ENCODE assay signal across 17 mouse cellular contexts in the genomic region with DNA sequence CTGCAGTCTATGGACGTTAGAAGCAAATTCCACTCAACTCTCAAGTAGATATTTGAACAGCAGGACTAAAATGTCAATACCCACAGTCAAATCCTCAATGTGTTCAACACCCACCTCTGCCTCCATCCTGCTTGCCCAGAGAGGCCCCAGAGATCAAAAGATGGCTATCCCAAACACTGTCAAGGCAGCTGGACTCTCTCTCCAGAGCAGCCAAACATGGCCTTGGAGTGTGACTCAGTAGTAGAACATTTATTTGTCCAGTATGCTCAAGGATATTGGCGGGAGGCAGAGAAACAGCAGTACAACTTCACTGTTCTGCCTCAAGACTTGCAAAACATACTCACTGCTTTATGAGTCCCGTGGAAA. TPM values are rescaled to one million over a fixed set of nuclear protein-coding genes. Genes with fewer than 3 reads are reported as not detected.
A peak's percentile ranks its signal among the peaks of the same experiment; 100 is the strongest.
DNase-seq lines count a peak whose midpoint lies in the region; ATAC-seq and TF ChIP-seq lines count a peak whose summit lies in the region.
"Had no signal": no experiment of that assay in that cellular context is flagged by ENCODE, and none has a peak within 500 bp of the region (broad histone marks: within the 10 kb centered on the region; RNA-seq: fewer than 3 reads in every experiment).

No protein-coding gene starts in this region.

- H3K4me1 ChIP-seq in hindbrain, embryonic 13.5 days (replicated peaks): peaks cover 5% of the 10 kb centered on the region; the same call in 1 of the 2 replicates
- peaks cover 4% of the 10 kb centered on the region; the same call in 1 of the 2 replicates for H3K4me1 ChIP-seq in hindbrain, embryonic 12.5 days
- peaks cover 5% of the 10 kb centered on the region; the same call in 1 of the 2 replicates for H3K4me1 ChIP-seq in midbrain, embryonic 16.5 days (ENCODE audit: control insufficient read depth, insufficient read depth, low read length)
- no peaks in the 10 kb centered on the region for H3K4me1 ChIP-seq in midbrain, embryonic 10.5 days
- H3K4me1 ChIP-seq in hindbrain, postnatal 0 days (ENCODE audit: insufficient read depth, low read length): no peaks in the 10 kb centered on the region; the same call in 1 of the 2 replicates

- H3K27ac ChIP-seq in hindbrain, embryonic 13.5 days: 0 out of 2 replicates have a peak overlapping the region, but pooled peaks have one; percentile 70
- H3K27ac ChIP-seq in hindbrain, embryonic 12.5 days: no peak overlapping the region
- H3K27ac ChIP-seq in midbrain, embryonic 16.5 days (ENCODE audit: low read length): peak overlapping the region; percentile 28; the same call in 1 of the 2 replicates
- H3K27ac ChIP-seq in midbrain, embryonic 10.5 days (replicated peaks): no peak overlapping the region
- H3K27ac ChIP-seq in hindbrain, postnatal 0 days: peak overlapping the region; percentile 77
- H3K27ac ChIP-seq: forebrain, embryonic 15.5 days had no signal

- H3K4me3 ChIP-seq in hindbrain, embryonic 13.5 days: no peak overlapping the region
- H3K4me3 ChIP-seq in hindbrain, embryonic 12.5 days: no peak overlapping the region
- H3K4me3 ChIP-seq in midbrain, embryonic 16.5 days (ENCODE audit: low read depth, low read length): no peak overlapping the region
- no peak overlapping the region for H3K4me3 ChIP-seq in midbrain, embryonic 10.5 days
- no peak overlapping the region for H3K4me3 ChIP-seq in hindbrain, postnatal 0 days (ENCODE audit: low read length)
- H3K4me3 ChIP-seq: forebrain, embryonic 15.5 days had no signal

- no peaks in the 10 kb centered on the region for H3K9me3 ChIP-seq in hindbrain, embryonic 13.5 days
- no peaks in the 10 kb centered on the region for H3K9me3 ChIP-seq in hindbrain, embryonic 12.5 days (replicated peaks)
- H3K9me3 ChIP-seq in midbrain, embryonic 16.5 days (replicated peaks; ENCODE audit: control insufficient read depth, low read length, poor library complexity, severe bottlenecking): no peaks in the 10 kb centered on the region
- no peaks in the 10 kb centered on the region for H3K9me3 ChIP-seq in midbrain, embryonic 10.5 days (replicated peaks)
- no peaks in the 10 kb centered on the region for H3K9me3 ChIP-seq in hindbrain, postnatal 0 days (ENCODE audit: low read length)
- H3K9me3 ChIP-seq: forebrain, embryonic 15.5 days; G1E had no signal

- no peaks in the 10 kb centered on the region for H3K27me3 ChIP-seq in hindbrain, embryonic 13.5 days
- no peaks in the 10 kb centered on the region for H3K27me3 ChIP-seq in hindbrain, embryonic 12.5 days
- H3K27me3 ChIP-seq in midbrain, embryonic 16.5 days (ENCODE audit: control insufficient read depth, insufficient read depth, low read depth, low read length): no peaks in the 10 kb centered on the region
- H3K27me3 ChIP-seq in midbrain, embryonic 10.5 days (ENCODE audit: low read depth, poor library complexity, severe bottlenecking): no peaks in the 10 kb centered on the region
- no peaks in the 10 kb centered on the region for H3K27me3 ChIP-seq in hindbrain, postnatal 0 days (ENCODE audit: insufficient read depth, low read length)
- H3K27me3 ChIP-seq: forebrain, embryonic 15.5 days had no signal

- no peak for ATAC-seq in hindbrain, embryonic 13.5 days (ENCODE audit: low FRiP score)
- no peak for ATAC-seq in hindbrain, embryonic 12.5 days (ENCODE audit: low FRiP score)
- ATAC-seq in midbrain, embryonic 16.5 days: no peak
- no peak for ATAC-seq in hindbrain, postnatal 0 days
- ATAC-seq in megakaryocyte-erythroid progenitor cell, adult 5-6 weeks (replicated peaks; ENCODE audit: low FRiP score, low TSS enrichment, poor library complexity, severe bottlenecking): no peak
- ATAC-seq: forebrain, embryonic 15.5 days had no signal

- no peak overlapping the region for H3K9ac ChIP-seq in hindbrain, embryonic 13.5 days
- no peak overlapping the region for H3K9ac ChIP-seq in hindbrain, embryonic 12.5 days
- no peak overlapping the region for H3K9ac ChIP-seq in midbrain, embryonic 16.5 days (ENCODE audit: low read depth, low read length)
- no peak overlapping the region for H3K9ac ChIP-seq in hindbrain, postnatal 0 days (replicated peaks; ENCODE audit: low read length)
- H3K9ac ChIP-seq: forebrain, embryonic 15.5 days had no signal

- no peak overlapping the region for H3K4me2 ChIP-seq in hindbrain, embryonic 13.5 days
- no peak overlapping the region for H3K4me2 ChIP-seq in hindbrain, embryonic 12.5 days (replicated peaks)
- no peak overlapping the region for H3K4me2 ChIP-seq in midbrain, embryonic 16.5 days (ENCODE audit: low read length)
- H3K4me2 ChIP-seq in hindbrain, postnatal 0 days (ENCODE audit: low read depth, low read length): no peak overlapping the region
- H3K4me2 ChIP-seq: forebrain, embryonic 15.5 days; liver, embryonic 11.5 days had no signal

- intact Hi-C loops in left cerebral cortex, postnatal 14 days (cut with DNase I): no loop called here

- H3K36me3 ChIP-seq in hindbrain, embryonic 13.5 days: no peaks in the 10 kb centered on the region
- no peaks in the 10 kb centered on the region for H3K36me3 ChIP-seq in hindbrain, embryonic 12.5 days
- H3K36me3 ChIP-seq in midbrain, embryonic 16.5 days (ENCODE audit: control insufficient read depth, insufficient read depth, low read length): no peaks in the 10 kb centered on the region
- H3K36me3 ChIP-seq in midbrain, embryonic 10.5 days: no peaks in the 10 kb centered on the region
- no peaks in the 10 kb centered on the region for H3K36me3 ChIP-seq in hindbrain, postnatal 0 days (ENCODE audit: insufficient read depth, low read length)
- H3K36me3 ChIP-seq: forebrain, embryonic 15.5 days; G1E had no signal

- DNase-seq in midbrain, embryonic 10.5 days (ENCODE audit: low spot score): no peak
- peak; percentile 50 for DNase-seq in adrenal gland, postnatal 10 days
- no peak for DNase-seq in hindbrain, postnatal 0 days (ENCODE audit: low spot score)
- no peak for DNase-seq in left cerebral cortex, postnatal 14 days (ENCODE audit: low spot score in 2 of 2)
- DNase-seq: cerebellum, postnatal 36 days; kidney, adult 8-10 months; lung, postnatal 36 days; midbrain, embryonic 14.5 days; right cerebral cortex, postnatal 25 days; thymus, adult 18-20 months had no signal

- TF ChIP-seq CTCF in hindbrain, postnatal 0 days (IDR thresholded peaks at IDR 0.05; ENCODE audit: low read depth): no peak

- 82% methylated on average over 3 of the region's 3 CpGs for WGBS in hindbrain, embryonic 13.5 days
- WGBS in hindbrain, embryonic 12.5 days: 81% methylated on average over 3 of the region's 3 CpGs
- 76% methylated on average over 3 of the region's 3 CpGs for WGBS in midbrain, embryonic 16.5 days
- WGBS in midbrain, embryonic 10.5 days: 78% methylated on average over 3 of the region's 3 CpGs
- WGBS in hindbrain, postnatal 0 days: 72% methylated on average over 3 of the region's 3 CpGs

RNA-seq across cellular contexts. Expression of a gene that starts 11.5 kb away (rescaled TPM):
- 27.9 and 28.7 TPM in 2 replicates for polyA plus RNA-seq in hindbrain, embryonic 13.5 days (2015; fragmentation: Nextera tagmentation; extraction: Ambion mirVana)
- 34.3 and 35.1 TPM in 2 replicates for polyA plus RNA-seq in hindbrain, embryonic 12.5 days (2016; fragmentation: Nextera tagmentation; extraction: Ambion mirVana)
- 41.1 and 47.1 TPM in 2 replicates for polyA plus RNA-seq in midbrain, embryonic 16.5 days (2015; fragmentation: Nextera tagmentation; extraction: Ambion mirVana)
- 17.5 and 20.7 TPM in 2 replicates for polyA plus RNA-seq in midbrain, embryonic 10.5 days (2016; fragmentation: Nextera tagmentation; extraction: Ambion mirVana)
- 10 to 100 TPM; 29.1 to 31.0 TPM for total RNA-seq in adrenal gland, postnatal 10 days (2021)
- 49.8 and 50.9 TPM in 2 replicates for total RNA-seq in hindbrain, postnatal 0 days (2014; rRNA removed)
- 39.3 and 43.4 TPM in 2 replicates for polyA plus RNA-seq in hindbrain, postnatal 0 days (2015; fragmentation: Nextera tagmentation; extraction: Ambion mirVana)
- not detected in 2 replicates for total RNA-seq in megakaryocyte-erythroid progenitor cell, adult 5-6 weeks (2014; fragmentation: Nextera tagmentation)
- not detected in 2 replicates for total RNA-seq in megakaryocyte-erythroid progenitor cell, adult 5-6 weeks (2017)
- total RNA-seq in left cerebral cortex, postnatal 14 days (2021): 10 to 100 TPM; 44.2 to 46.3 TPM

RNA-seq across cellular contexts. Expression of a gene that starts 58.1 kb away (rescaled TPM):
- 0.47 and 0.49 TPM in 2 replicates for polyA plus RNA-seq in hindbrain, embryonic 13.5 days (2015; fragmentation: Nextera tagmentation; extraction: Ambion mirVana)
- polyA plus RNA-seq in hindbrain, embryonic 12.5 days (2016; fragmentation: Nextera tagmentation; extraction: Ambion mirVana): 0.27 and 0.47 TPM in 2 replicates
- 0.11 and 0.36 TPM in 2 replicates for polyA plus RNA-seq in midbrain, embryonic 16.5 days (2015; fragmentation: Nextera tagmentation; extraction: Ambion mirVana)
- 0.34 and 0.42 TPM in 2 replicates for polyA plus RNA-seq in midbrain, embryonic 10.5 days (2016; fragmentation: Nextera tagmentation; extraction: Ambion mirVana)
- 1 to 10 TPM; 6.8 to 6.9 TPM for total RNA-seq in adrenal gland, postnatal 10 days (2021)
- total RNA-seq in hindbrain, postnatal 0 days (2014; rRNA removed): under 0.01 and 0.25 TPM in 2 replicates
- polyA plus RNA-seq in hindbrain, postnatal 0 days (2015; fragmentation: Nextera tagmentation; extraction: Ambion mirVana): 0.08 and 0.16 TPM in 2 replicates
- total RNA-seq in megakaryocyte-erythroid progenitor cell, adult 5-6 weeks (2014; fragmentation: Nextera tagmentation): 1.5 and 3.0 TPM in 2 replicates
- total RNA-seq in megakaryocyte-erythroid progenitor cell, adult 5-6 weeks (2017): 1.4 and 3.3 TPM in 2 replicates
- under 1 TPM; 0.20 to 0.44 TPM for total RNA-seq in left cerebral cortex, postnatal 14 days (2021)
- polyA plus RNA-seq: G1E had no signal

Comparison
In these comparisons a context has a peak if more than half of its experiments do, and no peak if none do; other contexts are left out.
1. H3K27ac ChIP-seq: peak in hindbrain, embryonic 13.5 days (single experiment), midbrain, embryonic 16.5 days (single experiment) and hindbrain, postnatal 0 days (single experiment); none in hindbrain, embryonic 12.5 days (single experiment) and midbrain, embryonic 10.5 days (single experiment).